8 mouse cellular contexts compared by ENCODE assay signal in the genomic region with DNA sequence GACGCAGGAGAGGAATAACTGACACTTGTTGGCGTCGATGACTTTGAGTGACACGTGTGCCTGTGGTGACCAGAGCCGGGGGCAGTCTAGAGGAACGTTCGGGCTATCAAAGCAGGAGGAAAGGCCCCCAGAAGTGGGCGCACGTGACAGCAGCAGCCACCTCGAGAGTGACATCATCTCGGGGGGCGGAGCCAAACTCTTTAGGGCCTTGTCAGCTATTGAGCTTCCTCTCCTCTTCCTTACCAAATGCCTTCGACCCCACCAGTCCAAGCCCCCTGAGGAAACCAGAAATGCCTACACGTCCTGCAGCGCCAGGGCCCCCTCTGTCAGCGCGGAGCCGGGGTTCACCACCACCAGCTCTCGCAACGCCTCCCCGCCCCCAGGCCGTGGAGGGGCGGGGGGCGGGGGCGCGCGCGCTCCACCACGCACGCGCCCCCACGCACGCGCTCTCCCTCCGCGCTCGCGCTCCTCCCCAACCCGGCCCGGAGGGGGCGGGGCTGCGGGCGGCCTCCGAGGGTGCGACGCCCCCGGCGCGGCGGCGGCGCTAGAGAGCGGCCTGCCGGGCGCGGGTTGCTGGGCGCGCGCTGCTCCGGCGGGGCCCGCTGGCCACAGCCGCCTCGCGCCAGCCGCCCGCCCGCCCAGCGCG. TPM values are rescaled to one million over a fixed set of nuclear protein-coding genes. Genes with fewer than 3 reads are reported as not detected.
DNase-seq lines count a peak whose midpoint lies in the region; ATAC-seq and TF ChIP-seq lines count a peak whose summit lies in the region.

No protein-coding gene starts in this region.

- peaks cover 2% of the 10 kb centered on the region for H3K4me1 ChIP-seq in ES-Bruce4 (ENCODE audit: control insufficient read depth, insufficient read depth, low read length)
- H3K4me1 ChIP-seq in forebrain, embryonic 15.5 days: peaks cover 16% of the 10 kb centered on the region
- peaks cover 3% of the 10 kb centered on the region; the same call in 1 of the 2 replicates for H3K4me1 ChIP-seq in liver, postnatal 0 days (ENCODE audit: insufficient read depth)
- peaks cover 16% of the 10 kb centered on the region; the same call in 1 of the 2 replicates for H3K4me1 ChIP-seq in neural tube, embryonic 13.5 days (replicated peaks)

- TF ChIP-seq CTCF in ES-Bruce4 (IDR thresholded peaks at IDR 0.05; ENCODE audit: low read depth, low read length): no peak
- TF ChIP-seq CTCF in liver, postnatal 0 days (IDR thresholded peaks at IDR 0.05; ENCODE audit: low read depth): no peak

- no peak for TF ChIP-seq POLR2A in ES-Bruce4 (IDR thresholded peaks at IDR 0.05; ENCODE audit: insufficient read depth, low read length)

- no peaks in the 10 kb centered on the region for H3K36me3 ChIP-seq in ES-Bruce4 (ENCODE audit: control insufficient read depth, insufficient read depth, low read length, poor library complexity, severe bottlenecking)
- no peaks in the 10 kb centered on the region for H3K36me3 ChIP-seq in forebrain, embryonic 15.5 days
- H3K36me3 ChIP-seq in liver, postnatal 0 days (replicated peaks; ENCODE audit: insufficient read depth, low read length): no peaks in the 10 kb centered on the region
- H3K36me3 ChIP-seq in neural tube, embryonic 13.5 days: no peaks in the 10 kb centered on the region

- DNase-seq in heart, postnatal 25 days (ENCODE audit: low spot score): peak; percentile 79
- peak; percentile 95 for DNase-seq in layer of hippocampus, adult 11-12 months (ENCODE audit: low spot score)
- DNase-seq in liver, postnatal 0 days: peak; percentile 85
- DNase-seq in telencephalon, adult 2 months (ENCODE audit: low read depth, low spot score): peak; percentile 86

- H3K9ac ChIP-seq in ES-Bruce4 (ENCODE audit: low read depth, poor library complexity, severe bottlenecking): peak overlapping the region; percentile 83
- H3K9ac ChIP-seq in forebrain, embryonic 15.5 days (replicated peaks): peak overlapping the region; percentile 99
- H3K9ac ChIP-seq in liver, postnatal 0 days (replicated peaks): peak overlapping the region; percentile 62
- H3K9ac ChIP-seq in neural tube, embryonic 13.5 days: peak overlapping the region; percentile 99

- intact Hi-C loops in heart, postnatal 25 days (cut with DNase I): loop anchor here (5.0 kb wide), 1 partner anchor 77 kb away; no protein-coding TSS in a partner anchor

- peak; percentile 74; the same call in 1 of the 2 replicates for ATAC-seq in cerebellum, adult (ENCODE audit: insufficient number of reproducible peaks, low FRiP score, low TSS enrichment)
- peak; percentile 92 for ATAC-seq in forebrain, embryonic 15.5 days (replicated peaks)
- ATAC-seq in liver, postnatal 0 days: peak; percentile 92
- ATAC-seq in neural tube, embryonic 13.5 days (ENCODE audit: low read depth): peak; percentile 93

- no peak for TF ChIP-seq EP300 in ES-Bruce4 (IDR thresholded peaks at IDR 0.05; ENCODE audit: insufficient read depth, low read depth, low read length)
- TF ChIP-seq EP300 in liver, postnatal 0 days (IDR thresholded peaks at IDR 0.05; ENCODE audit: low read depth): no peak

- WGBS in forebrain, embryonic 15.5 days: under 1% methylated on average over 61 of the region's 70 CpGs
- WGBS in liver, postnatal 0 days (ENCODE audit: insufficient replicate concordance): 2% methylated on average over 32 of the region's 70 CpGs
- under 1% methylated on average over 50 of the region's 70 CpGs for WGBS in neural tube, embryonic 13.5 days

- no peak overlapping the region for H3K27ac ChIP-seq in ES-Bruce4 (ENCODE audit: insufficient read depth, low read length)
- H3K27ac ChIP-seq in forebrain, embryonic 15.5 days (replicated peaks): peak overlapping the region; percentile 96
- peak overlapping the region; percentile 85 for H3K27ac ChIP-seq in liver, postnatal 0 days (ENCODE audit: low read depth)
- H3K27ac ChIP-seq in neural tube, embryonic 13.5 days (replicated peaks): peak overlapping the region; percentile 98

- H3K27me3 ChIP-seq in ES-Bruce4 (ENCODE audit: control insufficient read depth, insufficient read depth, low read length, poor library complexity, severe bottlenecking): peaks cover 4% of the 10 kb centered on the region
- no peaks in the 10 kb centered on the region for H3K27me3 ChIP-seq in forebrain, embryonic 15.5 days
- no peaks in the 10 kb centered on the region for H3K27me3 ChIP-seq in liver, postnatal 0 days (ENCODE audit: insufficient read depth, low read length)
- H3K27me3 ChIP-seq in neural tube, embryonic 13.5 days: no peaks in the 10 kb centered on the region

- peak overlapping the region; percentile 64 for H3K4me2 ChIP-seq in forebrain, embryonic 15.5 days (replicated peaks)
- peak overlapping the region; percentile 91 for H3K4me2 ChIP-seq in liver, postnatal 0 days (ENCODE audit: low read depth, low read length)
- peak overlapping the region; percentile 59 for H3K4me2 ChIP-seq in neural tube, embryonic 13.5 days

- peak overlapping the region; percentile 86 for H3K4me3 ChIP-seq in ES-Bruce4 (ENCODE audit: low read depth, low read length)
- H3K4me3 ChIP-seq in forebrain, embryonic 15.5 days: peak overlapping the region; percentile 98
- H3K4me3 ChIP-seq in liver, postnatal 0 days (ENCODE audit: low read depth, low read length): peak overlapping the region; percentile 64
- peak overlapping the region; percentile 79 for H3K4me3 ChIP-seq in neural tube, embryonic 13.5 days

- no peaks in the 10 kb centered on the region for H3K9me3 ChIP-seq in ES-Bruce4 (replicated peaks; ENCODE audit: control insufficient read depth, insufficient read depth, low read length, poor library complexity, severe bottlenecking)
- H3K9me3 ChIP-seq in forebrain, embryonic 15.5 days: no peaks in the 10 kb centered on the region
- no peaks in the 10 kb centered on the region for H3K9me3 ChIP-seq in liver, postnatal 0 days (ENCODE audit: low read length)
- no peaks in the 10 kb centered on the region; the same call in 1 of the 2 replicates for H3K9me3 ChIP-seq in neural tube, embryonic 13.5 days

RNA-seq across cellular contexts. Expression of gene Tanc2, which starts 0.4 kb away (rescaled TPM):
- 8.0 and 9.3 TPM in 2 replicates for polyA plus RNA-seq in ES-Bruce4 (2011; ENCODE audit: insufficient read depth, insufficient read length, low read depth, missing spikeins)
- polyA plus RNA-seq in forebrain, embryonic 15.5 days (2015; fragmentation: Nextera tagmentation; extraction: Ambion mirVana): 35.9 and 36.8 TPM in 2 replicates
- 10 to 100 TPM; 11.7 to 14.5 TPM for total RNA-seq in heart, postnatal 25 days (2021)
- 1.5 and 1.8 TPM in 2 replicates for polyA plus RNA-seq in liver, postnatal 0 days (2015; fragmentation: Nextera tagmentation; extraction: Ambion mirVana)
- polyA plus RNA-seq in neural tube, embryonic 13.5 days (2015; fragmentation: Nextera tagmentation; extraction: Ambion mirVana): 33.8 and 34.9 TPM in 2 replicates
